Mouse (Mus musculus) MEL (cell line): Measurements from ENCODE around the gene Brsk2.

ENCODE experiments used
- BHLHE40 ChIP-seq: IDR thresholded peaks from 2 replicates; pipeline ENCODE4 v1.6.1; 2012; ENCODE audit warnings: low read depth, mild to moderate bottlenecking, inconsistent platforms, low read length, improper control_type of control experiment, borderline replicate concordance
- CHD1 ChIP-seq: IDR thresholded peaks from 2 replicates; pipeline ENCODE4 v1.6.1; 2012; ENCODE audit warnings: low read depth, mild to moderate bottlenecking, inconsistent platforms, low read length, improper control_type of control experiment
- CTCF ChIP-seq, 3 experiments: IDR thresholded peaks in 2 of 3; conservative IDR thresholded peaks in 1 of 3; 2 replicates each; pipeline ENCODE4 v1.5.1; 2011 to 2012; ENCODE audit warnings: low read length in 3 of 3, low read depth in 2 of 3, mild to moderate bottlenecking in 2 of 3, improper control_type of control experiment in 1 of 3, inconsistent platforms in 1 of 3, mixed read lengths in 1 of 3, moderate library complexity in 1 of 3; ENCODE audit not compliant: control insufficient read depth in 1 of 3, insufficient read depth in 1 of 3, poor library complexity in 1 of 3, severe bottlenecking in 1 of 3
- EP300 ChIP-seq, 2 experiments: IDR thresholded peaks; 2 replicates each; pipeline ENCODE4 v1.6.1; 2011; ENCODE audit warnings: improper control_type of control experiment in 2 of 2, low read length in 2 of 2, low read depth in 1 of 2, mild to moderate bottlenecking in 1 of 2
- GABPA ChIP-seq: IDR thresholded peaks from 2 replicates; pipeline ENCODE4 v1.6.1; 2012; ENCODE audit warnings: low read depth, mild to moderate bottlenecking, inconsistent platforms, low read length, improper control_type of control experiment, moderate library complexity
- MAFK ChIP-seq: IDR thresholded peaks from 2 replicates; pipeline ENCODE4 v1.6.1; 2011; ENCODE audit warnings: low read depth, mild to moderate bottlenecking, low read length, improper control_type of control experiment, borderline replicate concordance
- MAX ChIP-seq: IDR thresholded peaks from 2 replicates; pipeline ENCODE4 v1.6.1; 2011; ENCODE audit warnings: low read length, improper control_type of control experiment
- MYC ChIP-seq: IDR thresholded peaks from 2 replicates; pipeline ENCODE4 v1.6.1; 2011; ENCODE audit warnings: low read depth, mild to moderate bottlenecking, low read length, improper control_type of control experiment, moderate library complexity
- POLR2A ChIP-seq, 2 experiments: IDR thresholded peaks; 2 replicates each; pipeline ENCODE4 v1.6.1; 2011 to 2012; ENCODE audit warnings: low read length in 2 of 2, mild to moderate bottlenecking in 2 of 2, control low read depth in 1 of 2, improper control_type of control experiment in 1 of 2, low read depth in 1 of 2, moderate library complexity in 1 of 2; ENCODE audit not compliant: control insufficient read depth in 1 of 2, insufficient read depth in 1 of 2, poor library complexity in 1 of 2
- POLR2AphosphoS2 ChIP-seq: IDR thresholded peaks from 2 replicates; pipeline ENCODE4 v1.6.1; 2011; ENCODE audit warnings: low read length, improper control_type of control experiment
- TBP ChIP-seq: IDR thresholded peaks from 2 replicates; pipeline ENCODE4 v1.8.0; 2011; ENCODE audit warnings: low read depth, low read length, improper control_type of control experiment
- TCF12 ChIP-seq: IDR thresholded peaks from 2 replicates; pipeline ENCODE4 v1.6.1; 2014; ENCODE audit warnings: low read depth, mild to moderate bottlenecking, inconsistent platforms, low read length, improper control_type of control experiment, moderate library complexity

DNA sequence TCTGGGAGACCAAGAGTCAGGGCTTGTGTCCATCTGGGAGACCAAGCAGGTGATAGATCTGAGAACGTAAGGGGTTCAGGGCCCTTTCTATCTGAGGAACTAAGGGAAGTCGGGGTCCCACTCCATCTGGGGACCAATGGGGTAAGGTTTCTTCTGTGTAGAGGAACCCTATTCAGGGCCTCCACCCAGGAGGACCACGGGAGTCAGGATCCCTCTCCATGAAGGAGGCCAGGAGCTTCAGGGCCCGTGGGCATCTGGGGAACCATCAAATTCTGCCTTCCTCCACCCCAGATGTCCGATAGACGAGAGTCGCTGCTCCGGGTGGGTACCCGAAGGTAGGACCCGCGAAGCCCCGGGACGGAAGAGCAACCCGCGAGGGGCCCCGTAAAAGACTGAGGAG lies 47.7 kb upstream of the Brsk2 start:
- no peak for TF ChIP-seq CTCF (IDR thresholded peaks at IDR 0.05 in 2 of 3, conservative IDR thresholded peaks at IDR 0.05 in 1 of 3; ENCODE audit: control insufficient read depth in 1 of 3, insufficient read depth in 1 of 3, low read depth in 2 of 3, low read length in 3 of 3, poor library complexity in 1 of 3, severe bottlenecking in 1 of 3)
- 0 out of 2 replicates have a peak, but pooled peaks have one; percentile 44 for TF ChIP-seq CHD1
- no peak for TF ChIP-seq MYC
- TF ChIP-seq TCF12: no peak
- no peak for TF ChIP-seq POLR2AphosphoS2
- TF ChIP-seq POLR2A (IDR thresholded peaks at IDR 0.05; ENCODE audit: control insufficient read depth in 1 of 2, insufficient read depth in 1 of 2, low read depth in 1 of 2, low read length in 2 of 2, poor library complexity in 1 of 2): no peak
- TF ChIP-seq EP300 (IDR thresholded peaks at IDR 0.05; ENCODE audit: low read depth in 1 of 2, low read length in 2 of 2): no peak
- no peak; the same call in 1 of the 2 replicates for TF ChIP-seq TBP
- no peak for TF ChIP-seq MAX
- TF ChIP-seq BHLHE40: no peak
- no peak for TF ChIP-seq GABPA
- no peak for TF ChIP-seq MAFK
